Mouse (Mus musculus) heart, adult 2 months (tissue): ENCODE results near the gene 3110009E18Rik.

Experiments used
- CTCF ChIP-seq: fragments of 200-600 bp; IDR thresholded peaks from 2 replicates; pipeline ENCODE4 v1.8.1; 2022; ENCODE audit warnings: antibody characterized with exemption, mild to moderate bottlenecking, moderate library complexity
- EP300 ChIP-seq: fragments of 200-500 bp; IDR thresholded peaks from 2 replicates; pipeline ENCODE4 v1.6.1; 2011; ENCODE audit warnings: low read depth, low read length, control low read depth; ENCODE audit not compliant: insufficient read depth

- TF ChIP-seq CTCF (no peak), EP300 (no peak)
Observed at GRCm38 (mm10) chr1:120235631-120236215, 114.7 kb downstream of the 3110009E18Rik start.
